Mouse (Mus musculus): ENCODE measurements around the gene Tuba1b.
A peak's percentile ranks its signal among the peaks of the same experiment; 100 is the strongest.
"Not testable (repeated sequence)": the region's sequence is repeated elsewhere in the genome, so short reads cannot be mapped to it uniquely, and the experiment has no call there.

The Tuba1b gene

DNA sequence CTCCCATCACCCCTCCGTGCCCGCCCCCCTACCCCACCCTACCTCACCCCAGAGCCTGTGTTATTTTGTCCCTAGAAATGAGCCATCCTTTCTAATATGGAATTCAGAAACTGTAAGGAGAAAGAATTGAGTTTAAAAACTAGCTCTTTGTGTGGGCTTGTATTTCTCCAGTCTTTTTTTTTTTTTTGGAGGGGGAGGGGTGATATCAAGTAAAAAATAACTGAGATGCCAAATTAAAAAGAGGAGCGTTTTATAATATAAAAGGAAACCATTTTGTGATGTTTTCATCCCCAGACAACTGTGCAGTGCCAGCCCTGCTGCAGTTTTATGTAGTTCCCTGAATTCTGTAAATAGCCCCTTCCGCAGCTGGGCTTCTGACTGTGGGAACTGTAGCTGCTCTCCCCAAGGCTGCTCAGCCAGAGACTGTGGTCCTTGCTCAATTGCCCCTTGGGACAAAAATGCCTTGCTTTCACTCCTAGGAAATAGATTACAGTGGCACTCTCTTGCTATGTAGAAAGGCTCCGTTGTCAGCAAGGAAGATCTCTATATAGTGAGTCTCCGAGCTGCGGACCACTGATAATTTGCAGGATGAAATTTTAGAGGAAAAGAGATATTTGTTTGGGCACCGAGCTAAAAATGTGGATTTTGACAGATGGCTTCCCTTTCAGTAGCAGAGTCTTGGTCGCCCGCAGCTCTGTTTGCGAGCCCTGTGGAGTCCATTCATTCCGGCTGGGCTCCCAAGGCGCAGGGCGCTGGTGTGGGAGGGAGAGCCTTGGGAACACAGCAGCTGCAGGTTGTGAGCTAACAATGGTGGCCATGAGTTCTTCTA is 20.3 kb upstream of the Tuba1b start:
- DNase-seq (ENCODE audit: low read depth in 2 of 2, low spot score in 2 of 2) = no peak

DNA sequence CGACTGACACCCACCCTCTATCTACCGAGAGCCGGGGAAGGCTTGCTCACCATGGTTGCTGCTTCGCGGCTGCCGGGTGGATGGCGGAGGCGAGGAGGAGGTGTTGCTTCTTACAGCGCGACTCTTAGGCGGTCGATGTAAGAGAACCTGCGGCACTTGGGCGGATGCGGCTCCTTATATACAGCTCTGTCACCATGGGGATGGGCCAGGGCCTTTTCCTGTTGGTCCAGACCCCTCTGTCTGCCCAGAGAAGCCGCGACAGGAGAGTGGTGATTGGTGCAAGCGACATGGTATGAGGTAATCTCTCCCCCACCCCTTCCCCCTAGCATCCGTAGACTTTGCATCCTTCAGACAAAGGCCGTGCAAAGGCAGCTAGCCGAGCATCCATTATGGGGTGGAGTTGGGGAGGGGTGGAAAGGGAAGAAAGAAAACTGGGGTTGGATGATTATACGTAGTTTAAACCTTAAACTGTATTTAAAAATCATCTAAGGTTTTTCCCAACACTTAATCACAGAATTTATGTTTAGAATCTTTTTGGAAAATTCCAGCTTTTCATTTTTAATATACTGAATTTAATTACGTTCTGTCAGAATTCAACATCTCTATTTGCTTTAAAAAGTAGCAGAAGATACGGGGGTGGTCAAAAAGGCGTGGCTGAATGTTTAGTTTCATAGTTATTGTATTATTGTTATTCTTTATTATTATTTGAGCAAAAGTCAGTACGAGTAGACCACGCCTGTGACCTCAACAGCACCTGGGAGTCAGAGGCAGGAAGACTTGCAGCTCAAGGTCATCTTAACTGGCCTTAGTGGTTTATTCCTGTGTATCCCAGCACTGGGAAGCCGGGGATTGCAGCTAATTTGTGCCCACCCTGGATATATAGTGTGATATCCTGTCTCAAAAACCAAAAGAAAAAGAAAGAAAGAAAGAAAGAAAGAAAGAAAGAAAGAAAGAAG is 19.3 kb upstream of the Tuba1b start, which contains the start of the genes Gm49450 and Tuba1a:
Gene Gm49450, minus strand, starts transcription at position 151 of the 956 bp plus-strand sequence.
Gene Tuba1a, minus strand, starts transcription at position 303 of the 956 bp plus-strand sequence.
- peak; percentile 95 to 96 for DNase-seq (ENCODE audit: low read depth in 2 of 2, low spot score in 2 of 2)

DNA sequence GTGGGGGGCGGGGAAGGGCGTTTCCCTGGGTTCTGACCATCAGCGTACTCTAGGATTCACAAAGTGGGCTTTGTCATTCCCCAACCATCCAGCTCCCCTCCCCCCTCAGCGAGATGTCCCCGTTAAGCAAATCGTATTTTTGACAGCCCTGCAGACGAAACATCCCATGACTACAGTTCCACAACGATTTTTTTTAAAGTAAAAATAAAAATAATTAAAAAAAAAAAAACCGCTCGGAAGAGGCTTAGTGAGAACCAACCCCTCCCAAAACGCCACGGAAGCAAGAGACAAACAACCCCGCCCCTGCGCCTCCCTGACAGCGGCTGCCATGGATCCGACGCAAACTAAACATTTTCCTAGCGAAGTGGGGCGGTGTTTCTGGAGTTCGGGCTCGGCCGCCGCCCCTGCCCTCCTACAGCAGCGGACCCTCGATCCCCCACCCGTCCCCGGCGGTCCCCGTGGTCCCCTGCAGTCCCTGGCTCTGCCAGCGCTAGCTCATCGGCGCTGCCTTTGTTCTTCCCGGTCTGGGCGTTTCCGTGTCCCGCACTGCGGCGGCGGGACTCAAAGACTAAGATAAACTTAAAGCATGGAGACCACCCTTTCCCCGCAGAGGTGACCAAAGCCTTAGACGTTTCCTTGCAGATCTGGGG is 18.5 kb upstream of the Tuba1b start:
- no peak for DNase-seq (ENCODE audit: low read depth in 2 of 2, low spot score in 2 of 2)

DNA sequence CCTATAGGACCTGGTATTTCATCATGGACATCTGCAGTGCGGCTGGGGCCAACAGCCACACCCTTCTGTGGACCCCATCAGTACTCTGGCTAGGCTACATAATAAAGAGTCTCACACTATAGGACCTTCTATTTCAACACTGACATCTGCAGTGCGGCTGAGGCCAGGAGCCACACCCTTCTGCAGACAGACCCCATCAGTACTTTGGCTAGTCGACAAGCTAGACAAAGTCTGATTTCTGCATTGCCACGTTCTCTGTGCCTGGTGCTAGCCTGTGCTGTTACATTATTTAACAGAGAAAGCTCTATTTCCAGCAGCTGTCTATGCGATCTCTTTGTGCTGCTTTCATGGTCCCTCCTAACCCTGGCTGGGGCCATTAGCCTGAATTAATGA is 17.7 kb upstream of the Tuba1b start:
- DNase-seq (ENCODE audit: low read depth in 2 of 2, low spot score in 2 of 2) = no peak

DNA sequence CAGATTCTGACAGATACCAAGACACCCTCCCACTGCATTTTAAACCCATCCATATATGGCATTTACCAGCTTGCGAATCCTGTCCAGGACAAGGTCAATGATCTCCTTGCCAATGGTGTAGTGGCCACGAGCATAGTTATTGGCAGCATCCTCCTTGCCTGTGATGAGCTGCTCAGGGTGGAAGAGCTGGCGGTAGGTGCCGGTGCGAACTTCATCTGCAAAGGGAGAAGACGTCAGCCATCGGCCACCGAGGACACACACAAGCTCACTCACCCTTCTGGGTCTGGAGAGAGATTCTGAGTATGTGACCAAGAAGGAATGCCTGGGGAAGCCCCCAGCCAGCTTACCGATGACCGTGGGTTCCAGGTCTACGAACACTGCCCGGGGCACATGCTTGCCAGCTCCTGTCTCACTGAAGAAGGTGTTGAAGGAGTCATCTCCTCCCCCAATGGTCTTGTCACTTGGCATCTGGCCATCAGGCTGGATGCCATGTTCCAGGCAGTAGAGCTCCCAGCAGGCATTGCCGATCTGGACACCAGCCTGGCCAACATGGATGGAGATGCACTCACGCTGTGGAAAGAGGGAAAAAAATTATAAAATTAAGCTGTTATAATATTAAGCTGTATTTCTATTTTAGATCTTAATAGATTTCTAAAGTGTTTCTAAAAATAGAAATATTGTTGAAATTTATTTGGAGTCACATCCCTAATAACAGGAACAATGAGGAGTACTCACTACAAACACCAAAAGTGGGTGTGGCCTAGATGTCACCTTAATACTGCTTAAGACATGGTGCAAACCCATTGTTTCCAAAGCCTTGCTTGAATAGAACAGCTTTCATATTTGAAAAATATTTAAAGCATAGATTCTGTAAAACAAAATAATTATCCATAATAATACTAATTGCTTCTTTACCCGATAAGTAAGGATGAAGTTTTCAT is 17.0 kb upstream of the Tuba1b start:
- DNase-seq (ENCODE audit: low read depth in 2 of 2, low spot score in 2 of 2) = not testable (repeated sequence)

GRCm38 (mm10) chr15:98949607-98949892 is 15.2 kb upstream of the Tuba1b start:
- DNase-seq (ENCODE audit: low read depth in 2 of 2, low spot score in 2 of 2) = no peak

DNA sequence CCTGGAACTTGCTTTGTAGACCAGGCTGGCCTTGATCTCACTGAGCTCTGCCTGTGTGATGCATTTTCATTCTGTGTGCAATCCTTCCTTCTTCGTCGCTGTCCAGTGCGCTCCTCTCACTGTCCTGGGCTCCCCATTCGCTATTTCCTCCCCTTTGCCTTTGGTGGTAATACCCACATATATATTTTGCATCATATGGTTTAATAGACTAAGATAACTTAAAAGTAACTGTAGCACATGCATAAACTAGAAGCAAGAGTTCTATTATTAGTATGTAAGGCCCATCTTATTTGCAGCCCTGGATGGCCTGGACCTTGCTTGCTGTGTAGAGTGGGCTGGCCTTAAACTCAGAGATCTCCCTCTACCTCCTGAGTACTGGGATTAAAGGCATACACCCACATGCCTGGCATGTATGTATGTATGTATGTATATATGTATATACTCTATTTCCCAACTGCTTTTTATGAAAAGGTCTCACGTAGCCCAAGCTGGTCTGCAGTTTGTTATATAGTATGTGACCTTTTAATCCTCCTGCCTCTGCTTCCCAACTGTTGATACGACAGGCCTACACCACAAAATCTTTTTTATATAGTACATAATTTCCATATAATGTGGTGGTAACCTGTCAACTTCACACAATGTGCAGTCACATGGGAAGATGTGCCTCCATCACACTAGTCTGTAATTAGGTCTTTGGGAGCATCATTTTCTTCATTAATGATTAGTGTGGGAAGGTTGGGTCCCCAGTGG is 14.7 kb upstream of the Tuba1b start:
- no peak for DNase-seq (ENCODE audit: low read depth in 2 of 2, low spot score in 2 of 2)

DNA sequence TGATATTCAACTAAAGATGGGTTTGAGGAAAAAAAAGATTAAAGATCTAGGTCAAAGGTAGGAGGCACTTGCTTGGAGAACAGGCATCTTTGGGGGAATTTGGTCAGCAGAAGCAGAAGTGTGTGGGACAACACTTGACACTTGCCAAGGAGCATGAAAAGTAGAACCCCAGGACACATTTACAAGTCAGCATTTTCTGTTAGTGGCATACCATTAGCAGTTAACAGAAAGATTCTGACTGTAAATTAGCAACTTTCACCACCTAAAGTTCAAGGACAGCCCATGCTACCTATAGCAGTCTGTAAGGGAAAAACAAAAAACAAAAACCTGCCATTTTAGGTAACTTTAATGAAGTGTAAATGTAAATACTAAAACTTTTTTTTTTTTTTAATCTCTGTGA is 14.0 kb upstream of the Tuba1b start:
- no peak for DNase-seq (ENCODE audit: low read depth in 2 of 2, low spot score in 2 of 2)

DNA sequence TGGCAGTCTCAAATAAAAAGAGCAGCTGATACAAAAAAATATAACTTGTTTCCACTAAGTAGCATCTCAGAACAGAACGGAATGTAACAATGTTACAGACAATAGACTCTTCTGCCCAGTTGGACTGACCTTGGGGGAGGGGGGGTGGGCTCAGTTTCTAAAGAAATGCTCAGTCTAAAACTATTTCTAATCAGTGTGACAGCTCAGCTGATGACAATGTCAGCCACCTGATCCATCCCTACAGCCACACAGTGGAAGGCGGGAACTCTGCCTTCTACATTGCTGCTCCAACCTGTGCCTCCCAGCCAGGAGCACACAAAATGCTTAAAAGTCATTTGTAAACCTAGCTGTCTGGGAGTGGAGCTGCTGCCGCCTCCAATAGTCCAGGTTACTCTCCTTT is 13.5 kb upstream of the Tuba1b start:
- no peak for DNase-seq (ENCODE audit: low read depth in 2 of 2, low spot score in 2 of 2)

DNA sequence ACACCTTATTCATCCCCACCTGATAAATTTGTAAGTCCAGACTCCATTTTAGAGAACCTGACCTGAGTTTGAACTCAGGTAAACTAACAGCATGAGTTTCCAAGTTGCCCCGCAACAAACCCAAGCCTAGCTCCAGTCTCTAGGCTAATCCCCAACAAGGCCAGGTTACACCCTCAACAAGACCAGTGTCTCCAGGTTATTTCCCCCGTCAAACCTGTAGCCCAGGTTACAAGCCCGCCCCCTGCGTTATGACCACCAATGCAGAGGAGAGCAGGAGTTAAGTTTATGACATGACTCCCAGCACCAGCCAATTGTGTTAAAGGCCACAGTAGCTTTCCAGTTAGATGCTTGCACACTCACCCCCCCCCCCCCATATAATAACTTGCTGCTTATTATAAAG is 8.8 kb upstream of the Tuba1b start:
- no peak for DNase-seq (ENCODE audit: low read depth in 2 of 2, low spot score in 2 of 2)

- DNase-seq (ENCODE audit: low read depth in 2 of 2, low spot score in 2 of 2) = no peak
These were observed 7.7 kb upstream of the Tuba1b start for GRCm38 (mm10) chr15:98942081-98942480.

DNA sequence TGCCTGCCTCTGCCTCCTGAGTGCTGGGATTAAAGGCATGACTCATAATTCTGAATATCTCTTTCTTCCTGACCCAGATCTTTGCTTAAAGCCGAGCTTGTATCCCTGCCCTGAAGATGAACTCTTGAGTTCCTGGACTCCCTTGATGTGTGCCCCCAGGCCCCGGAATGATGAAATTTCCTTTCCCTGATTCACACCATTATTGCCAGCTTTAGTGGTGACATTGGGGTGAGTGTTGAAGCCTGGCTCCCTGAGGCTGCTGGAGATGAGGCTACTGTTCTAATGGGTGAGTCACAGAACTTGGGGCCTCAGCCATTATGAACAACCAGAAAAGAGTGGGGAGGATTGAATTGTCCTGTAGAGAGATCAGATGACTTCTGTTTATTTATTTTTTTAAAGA is 7.2 kb upstream of the Tuba1b start:
- DNase-seq (ENCODE audit: low read depth in 2 of 2, low spot score in 2 of 2) = no peak

DNA sequence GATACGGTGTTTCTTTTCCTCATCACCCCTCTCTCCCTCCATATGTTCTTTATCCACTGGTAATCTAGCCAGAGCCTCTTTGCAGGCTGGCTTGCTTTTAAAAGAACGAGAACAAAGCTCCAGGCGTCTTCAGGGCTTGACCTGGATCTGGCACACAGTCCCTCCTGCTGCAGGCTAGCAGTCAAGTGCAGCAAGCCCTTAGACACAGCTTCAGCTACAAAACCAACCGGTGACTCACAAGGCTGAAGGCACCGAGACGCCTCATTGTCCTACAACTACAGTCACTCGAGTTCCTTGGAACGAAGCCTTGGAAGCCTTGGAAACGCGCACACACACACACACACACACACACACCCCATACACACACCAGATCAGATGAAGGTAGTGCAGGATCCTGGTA is 6.5 kb upstream of the Tuba1b start:
- no peak for DNase-seq (ENCODE audit: low read depth in 2 of 2, low spot score in 2 of 2)

GRCm38 (mm10) chr15:98933833-98934216 is 540 bp downstream of the Tuba1b start:
- DNase-seq (ENCODE audit: low read depth in 2 of 2, low spot score in 2 of 2) = peak; percentile 80 to 83

DNA sequence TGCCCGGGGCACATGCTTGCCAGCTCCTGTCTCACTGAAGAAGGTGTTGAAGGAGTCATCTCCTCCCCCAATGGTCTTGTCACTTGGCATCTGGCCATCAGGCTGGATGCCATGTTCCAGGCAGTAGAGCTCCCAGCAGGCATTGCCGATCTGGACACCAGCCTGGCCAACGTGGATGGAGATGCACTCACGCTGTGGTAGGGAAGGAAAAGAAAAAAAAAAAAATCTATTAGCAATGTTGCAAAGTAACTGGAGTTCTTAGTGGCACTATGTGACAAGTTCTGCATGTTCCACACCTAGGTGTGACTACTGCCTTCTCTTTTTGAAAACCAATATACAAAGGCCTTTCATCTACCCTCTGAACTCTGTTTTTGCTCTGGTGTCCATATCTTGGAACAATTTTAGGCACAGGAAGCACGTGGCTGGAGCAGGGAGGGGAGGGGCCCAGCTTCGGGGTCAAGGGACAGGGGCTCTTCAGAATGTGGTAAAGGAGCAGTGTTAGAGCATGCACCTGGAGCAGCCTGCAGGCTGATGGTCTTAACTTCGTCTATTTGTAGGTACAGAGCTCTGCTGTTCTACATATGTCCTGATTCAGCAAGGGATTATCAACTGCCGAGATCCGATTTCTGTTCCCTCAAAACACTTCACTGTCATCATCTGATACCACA is 1.2 kb downstream of the Tuba1b start:
- DNase-seq (ENCODE audit: low read depth in 2 of 2, low spot score in 2 of 2) = not testable (repeated sequence)

DNA sequence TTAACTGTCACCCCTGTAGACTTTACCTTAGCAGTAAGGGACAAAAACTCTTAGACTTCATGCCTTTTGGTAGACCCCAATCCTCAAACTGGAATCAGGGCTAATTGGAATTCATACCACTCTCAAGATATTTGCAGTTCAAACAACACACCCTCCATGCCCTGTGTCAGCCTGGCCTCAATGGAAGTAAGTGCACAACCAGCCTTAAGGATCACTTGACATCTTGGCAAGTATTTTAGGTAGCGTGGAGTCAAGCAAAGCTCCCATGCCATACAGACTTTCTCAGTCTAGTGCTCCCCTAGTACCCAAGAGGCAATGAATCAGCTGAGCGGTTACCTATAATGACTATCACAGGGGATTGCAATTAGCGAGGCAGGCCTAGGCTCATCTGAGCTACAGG is 3.4 kb downstream of the Tuba1b start:
- no peak for DNase-seq (ENCODE audit: low read depth in 2 of 2, low spot score in 2 of 2)

DNA sequence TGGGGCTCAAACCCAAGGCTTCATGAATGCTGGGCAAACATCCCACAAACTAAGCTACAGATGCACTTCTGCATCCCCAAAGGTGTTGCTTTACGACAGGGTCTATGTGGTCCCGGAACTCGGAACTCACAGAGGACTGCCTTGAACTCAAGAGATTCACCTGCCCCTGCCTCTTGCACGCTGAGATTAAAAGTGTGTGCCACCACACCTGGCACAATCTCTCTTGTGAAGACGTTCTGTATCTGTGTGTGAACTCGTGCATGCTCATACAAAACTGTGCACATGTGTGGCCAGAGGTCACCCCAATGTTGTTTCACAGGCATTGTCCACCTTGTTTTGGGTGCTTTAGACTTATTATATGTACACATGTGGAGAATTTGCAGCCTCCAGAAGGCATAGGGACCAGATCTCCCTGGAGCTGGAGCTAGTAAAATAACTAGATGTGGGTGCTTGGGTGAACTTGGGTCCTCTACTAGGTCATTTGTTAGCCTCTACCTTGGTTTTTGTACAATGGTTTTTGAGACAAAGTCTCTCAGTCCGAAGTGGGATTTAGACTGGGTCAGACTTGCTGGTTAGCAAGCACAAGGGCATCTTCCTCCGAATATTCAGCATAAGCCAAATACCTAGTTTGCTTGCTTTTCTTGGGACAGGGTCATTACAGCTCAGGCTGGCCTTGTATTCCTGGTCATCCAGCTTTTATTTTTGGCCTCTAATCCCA is 4.2 kb downstream of the Tuba1b start:
- no peak for DNase-seq (ENCODE audit: low read depth in 2 of 2, low spot score in 2 of 2)

DNA sequence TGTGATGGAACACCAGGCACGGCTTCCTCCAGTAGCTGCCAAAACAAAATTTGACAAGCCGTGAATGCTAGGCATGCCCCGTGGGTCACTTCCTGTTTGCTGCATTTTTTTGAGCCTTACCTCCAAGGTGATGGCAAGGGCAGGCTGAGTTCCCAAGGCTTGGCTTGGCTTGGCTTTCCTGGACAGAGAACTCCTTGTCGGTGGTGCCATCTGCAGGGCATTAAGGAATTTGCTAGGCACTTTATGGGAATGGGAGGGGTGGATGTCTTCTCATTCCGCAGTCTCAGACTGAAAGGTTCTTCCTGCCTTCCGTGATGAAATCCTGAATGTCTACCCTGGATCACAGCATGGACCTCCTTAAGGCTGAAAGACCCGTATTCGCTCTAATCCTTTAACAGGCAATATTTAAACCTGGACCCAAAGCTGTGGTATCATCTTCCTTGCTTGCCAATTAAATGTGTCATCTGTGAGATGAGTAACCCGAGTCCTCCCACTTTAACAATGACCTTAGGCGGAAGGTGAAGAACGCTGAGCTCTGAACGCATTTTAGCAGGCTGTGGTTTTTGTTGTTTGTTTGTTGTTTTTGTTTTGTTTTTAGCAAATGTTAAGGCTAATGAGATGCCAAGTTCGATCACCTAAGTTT is 5.6 kb downstream of the Tuba1b start:
- DNase-seq (ENCODE audit: low read depth in 2 of 2, low spot score in 2 of 2) = peak in 1 of 2 experiments; percentile 16
